Mouse (Mus musculus) skeletal muscle tissue, adult 2 months (tissue): ENCODE results near the gene Axdnd1.
"Not testable (repeated sequence)": the region's sequence is repeated elsewhere in the genome, so short reads cannot be mapped to it uniquely, and the experiment has no call there.

ENCODE experiments used
- DNase-seq: peaks from one replicate; pipeline ENCODE4 v3.0.0-alpha.2; 2012; ENCODE audit warnings: low read depth, low spot score

The Axdnd1 gene

GRCm38 (mm10) chr1:156340847-156341246 lies 80.1 kb downstream of the Axdnd1 start:
- no peak for DNase-seq

DNA sequence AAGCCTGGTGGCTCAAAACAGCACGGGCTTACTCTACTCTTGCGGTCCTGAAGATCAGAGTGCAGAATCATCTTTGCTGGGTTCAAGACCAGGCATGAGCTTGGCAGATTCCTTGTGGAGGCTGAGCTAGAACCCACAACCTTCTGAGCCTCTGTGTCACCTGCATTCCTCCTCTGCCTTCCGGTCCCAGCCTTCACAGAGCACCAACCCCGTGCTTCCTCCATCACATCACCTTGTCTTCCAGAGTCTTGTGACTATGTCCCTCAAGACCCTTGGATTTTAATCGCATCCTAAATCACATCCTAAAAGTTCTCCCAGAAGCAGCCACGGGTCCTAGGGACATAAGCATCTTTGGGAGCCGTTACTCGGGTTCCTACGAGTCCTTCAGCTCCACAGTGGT lies 97.8 kb downstream of the Axdnd1 start:
- no peak for DNase-seq

GRCm38 (mm10) chr1:156310630-156311029 lies 110.3 kb downstream of the Axdnd1 start, which contains the start of gene Nphs2:
Gene Nphs2 (plus strand): TSS chr1:156310727.
- no peak for DNase-seq

- no peak for DNase-seq
Measured at GRCm38 (mm10) chr1:156308595-156308994, 112.4 kb downstream of the Axdnd1 start.

DNA sequence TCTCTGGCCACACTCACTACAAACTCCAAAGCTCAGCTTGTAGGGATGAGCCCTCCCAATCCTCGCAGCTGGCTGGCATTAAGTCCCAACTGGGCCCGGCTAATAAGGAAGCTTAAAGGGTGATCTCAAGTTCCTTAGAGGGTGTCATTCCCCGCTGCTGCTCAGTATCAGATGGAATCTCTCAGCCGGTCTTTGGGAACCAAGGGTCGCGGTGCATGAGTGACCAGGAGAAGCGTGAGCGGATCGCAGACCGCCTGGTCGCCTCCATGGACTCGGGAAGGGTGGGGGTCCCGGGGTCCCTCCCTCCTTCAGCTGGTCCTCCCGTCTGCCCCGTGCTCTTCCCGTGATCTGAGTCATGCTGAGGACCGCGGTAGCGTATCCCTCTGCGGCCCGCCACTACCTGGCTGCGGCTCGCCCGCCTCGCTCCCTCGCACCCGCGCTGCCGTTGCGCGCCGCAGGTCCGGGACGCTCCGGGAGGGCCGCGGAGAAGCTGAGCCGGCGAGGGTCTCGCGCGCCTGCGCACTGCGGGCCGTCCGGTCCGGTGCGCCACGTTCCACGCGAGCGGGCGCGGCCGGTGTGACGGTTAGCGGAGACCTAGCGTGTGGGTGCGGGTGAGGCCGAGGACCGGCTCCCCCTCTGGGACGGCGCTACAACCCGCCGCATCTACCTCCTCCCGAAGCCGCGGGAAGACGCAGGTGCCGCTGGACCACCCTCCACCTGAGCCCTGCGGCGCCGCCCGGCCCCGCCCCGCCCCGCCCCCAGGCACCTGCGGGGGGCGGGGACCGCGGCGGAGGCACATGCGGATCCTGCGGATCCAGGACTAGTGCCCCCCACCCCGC lies 117.8 kb downstream of the Axdnd1 start, which contains the start of gene Tdrd5:
TSS of gene Tdrd5 (minus strand) at position 754 of the 839 bp plus-strand sequence.
- DNase-seq: no peak

GRCm38 (mm10) chr1:156290016-156290415 lies 130.9 kb downstream of the Axdnd1 start:
- no peak for DNase-seq

DNA sequence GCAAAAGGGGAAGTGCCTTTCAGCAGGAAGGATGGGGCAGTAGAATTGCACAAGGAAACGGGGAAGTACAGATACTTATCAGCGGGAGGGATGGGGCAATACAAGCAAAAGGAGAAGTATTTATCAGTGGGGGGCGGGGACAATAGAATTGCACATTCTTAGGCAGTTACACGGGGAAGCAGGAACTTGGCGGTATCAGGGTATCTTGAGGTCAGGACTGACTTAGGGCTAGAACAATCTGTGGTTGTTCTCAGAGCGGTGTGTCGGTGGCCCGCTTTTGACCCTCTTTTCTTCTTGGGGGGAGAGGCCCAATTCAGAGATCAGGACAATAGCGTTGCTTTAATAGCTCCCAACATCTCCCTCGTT lies 131.8 kb downstream of the Axdnd1 start:
- DNase-seq: not testable (repeated sequence)

- no peak for DNase-seq
Measured at GRCm38 (mm10) chr1:156288556-156289221, 132.3 kb downstream of the Axdnd1 start.

GRCm38 (mm10) chr1:156285541-156285896 lies 135.4 kb downstream of the Axdnd1 start:
- no peak for DNase-seq

GRCm38 (mm10) chr1:156284851-156285540 lies 136.0 kb downstream of the Axdnd1 start:
- no peak for DNase-seq

GRCm38 (mm10) chr1:156284207-156284606 lies 136.8 kb downstream of the Axdnd1 start:
- no peak for DNase-seq

GRCm38 (mm10) chr1:156280131-156280530 lies 140.8 kb downstream of the Axdnd1 start:
- DNase-seq: no peak

- DNase-seq: no peak
Measured at GRCm38 (mm10) chr1:156273647-156274046, 147.3 kb downstream of the Axdnd1 start.
